23 mouse cellular contexts compared by ENCODE assay signal in the genomic region with DNA sequence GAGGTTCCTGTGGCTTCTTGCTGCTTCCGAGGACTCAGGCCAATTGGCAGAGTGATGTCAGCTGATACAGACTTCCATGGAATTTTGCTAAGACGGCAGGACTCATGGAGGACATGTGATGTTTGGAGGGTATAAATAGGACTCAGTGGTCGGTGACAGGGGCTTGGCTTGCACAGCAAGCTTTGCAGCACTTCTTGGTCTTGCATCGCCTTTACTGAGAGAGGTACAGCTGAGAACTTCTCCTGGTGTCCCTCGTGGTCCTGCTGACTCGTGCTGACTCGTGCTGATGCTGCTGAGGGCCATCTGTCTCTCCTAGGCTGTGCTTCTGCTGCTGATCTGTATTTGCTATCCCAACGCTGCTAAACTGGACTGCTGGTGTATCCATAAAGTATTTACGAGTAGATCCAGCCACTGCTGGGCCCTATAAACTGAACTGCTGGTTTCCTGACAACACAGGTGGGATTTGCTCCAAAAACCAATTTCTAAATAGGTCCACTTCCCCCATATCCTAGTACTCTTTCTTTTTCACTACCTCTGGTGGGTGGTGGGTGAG. TPM values are rescaled to one million over a fixed set of nuclear protein-coding genes. Genes with fewer than 3 reads are reported as not detected.
DNase-seq lines count a peak whose midpoint lies in the region; ATAC-seq and TF ChIP-seq lines count a peak whose summit lies in the region.
"Had no signal": no experiment of that assay in that cellular context is flagged by ENCODE, and none has a peak within 500 bp of the region (broad histone marks: within the 10 kb centered on the region; RNA-seq: fewer than 3 reads in every experiment).

No protein-coding gene starts in this region.

- DNase-seq in cerebellum, adult 2 months, result peak; percentile 12 to 21
- DNase-seq in cerebellum, adult 11 months, result no peak
- peak; percentile 31 for DNase-seq in forelimb bud, embryonic 11.5 days (ENCODE audit: low read depth, low spot score)
- peak; percentile 47 for DNase-seq in skeletal muscle tissue, adult 2 months (ENCODE audit: low read depth, low spot score)
- DNase-seq in adrenal gland, postnatal 36 days, result no peak
- DNase-seq: cerebellum, adult 9-11 months; gastrocnemius, postnatal 14 days; kidney, postnatal 14 days; left cerebral cortex, postnatal 4 days; right cerebral cortex, postnatal 4 days; thymus, adult 18-20 months had no signal

- 11% methylated on average over 9 of the region's 9 CpGs for WGBS in cerebellum, adult 2 months
- WGBS in heart, embryonic 13.5 days, result 48% methylated on average over 9 of the region's 9 CpGs
- WGBS in heart, embryonic 12.5 days, result 51% methylated on average over 9 of the region's 9 CpGs

- no peaks in the 10 kb centered on the region for H3K9me3 ChIP-seq in heart, embryonic 13.5 days
- peaks cover 2% of the 10 kb centered on the region; the same call in 1 of the 2 replicates for H3K9me3 ChIP-seq in heart, embryonic 12.5 days (replicated peaks)
- H3K9me3 ChIP-seq: forebrain, embryonic 15.5 days; hindbrain, embryonic 10.5 days; intestine, embryonic 15.5 days; liver, embryonic 15.5 days; lung, embryonic 15.5 days; neural tube, embryonic 13.5 days; stomach, embryonic 15.5 days had no signal

- H3K4me2 ChIP-seq in heart, embryonic 13.5 days, result peak overlapping the region; percentile 14; the same call in 1 of the 2 replicates
- no peak overlapping the region for H3K4me2 ChIP-seq in heart, embryonic 12.5 days
- H3K4me2 ChIP-seq: forebrain, embryonic 15.5 days; intestine, embryonic 15.5 days; liver, embryonic 15.5 days; lung, embryonic 15.5 days; neural tube, embryonic 13.5 days; stomach, embryonic 15.5 days had no signal

- H3K9ac ChIP-seq in heart, embryonic 13.5 days, result no peak overlapping the region
- H3K9ac ChIP-seq in heart, embryonic 12.5 days, result no peak overlapping the region
- H3K9ac ChIP-seq: forebrain, embryonic 15.5 days; intestine, embryonic 15.5 days; liver, embryonic 15.5 days; lung, embryonic 15.5 days; neural tube, embryonic 13.5 days; stomach, embryonic 15.5 days had no signal

- ATAC-seq in heart, embryonic 13.5 days (ENCODE audit: extremely low read depth, insufficient number of reproducible peaks, low FRiP score, low TSS enrichment), result no peak
- ATAC-seq in heart, embryonic 12.5 days (ENCODE audit: insufficient number of reproducible peaks, low FRiP score), result no peak
- ATAC-seq: forebrain, embryonic 15.5 days; hindbrain, embryonic 16.5 days; intestine, embryonic 15.5 days; midbrain, embryonic 16.5 days had no signal

- no peak overlapping the region for H3K27ac ChIP-seq in cerebellum, adult 2 months (ENCODE audit: insufficient read depth, low read length)
- no peak overlapping the region for H3K27ac ChIP-seq in heart, embryonic 13.5 days (replicated peaks)
- H3K27ac ChIP-seq in heart, embryonic 12.5 days (ENCODE audit: poor library complexity, severe bottlenecking), result no peak overlapping the region
- H3K27ac ChIP-seq: forebrain, embryonic 15.5 days; hindbrain, embryonic 10.5 days; intestine, embryonic 15.5 days; liver, embryonic 15.5 days; lung, embryonic 15.5 days; neural tube, embryonic 13.5 days; stomach, embryonic 15.5 days had no signal

- peaks cover 4% of the 10 kb centered on the region for H3K4me1 ChIP-seq in cerebellum, adult 2 months (ENCODE audit: control insufficient read depth, insufficient read depth, low read length)
- 0 out of 2 replicates have a peak, but pooled peaks cover 4% of the 10 kb centered on the region for H3K4me1 ChIP-seq in heart, embryonic 13.5 days
- no peaks in the 10 kb centered on the region for H3K4me1 ChIP-seq in heart, embryonic 12.5 days (replicated peaks)
- H3K4me1 ChIP-seq: forebrain, embryonic 15.5 days; hindbrain, embryonic 10.5 days; intestine, embryonic 15.5 days; liver, embryonic 15.5 days; lung, embryonic 15.5 days; neural tube, embryonic 13.5 days; stomach, embryonic 15.5 days had no signal

- H3K4me3 ChIP-seq in cerebellum, adult 2 months (replicated peaks; ENCODE audit: insufficient read depth, low read depth, low read length), result no peak overlapping the region
- no peak overlapping the region for H3K4me3 ChIP-seq in heart, embryonic 13.5 days
- no peak overlapping the region for H3K4me3 ChIP-seq in heart, embryonic 12.5 days
- H3K4me3 ChIP-seq: forebrain, embryonic 15.5 days; hindbrain, embryonic 10.5 days; intestine, embryonic 15.5 days; liver, embryonic 15.5 days; lung, embryonic 15.5 days; myocyte; neural tube, embryonic 13.5 days; stomach, embryonic 15.5 days had no signal

- H3K27me3 ChIP-seq in cerebellum, adult 2 months (ENCODE audit: control insufficient read depth, insufficient read depth, low read length), result no peaks in the 10 kb centered on the region
- H3K27me3 ChIP-seq in heart, embryonic 13.5 days (replicated peaks), result no peaks in the 10 kb centered on the region
- no peaks in the 10 kb centered on the region for H3K27me3 ChIP-seq in heart, embryonic 12.5 days (replicated peaks)
- H3K27me3 ChIP-seq: forebrain, embryonic 15.5 days; intestine, embryonic 15.5 days; liver, embryonic 15.5 days; lung, embryonic 15.5 days; neural tube, embryonic 13.5 days; stomach, embryonic 15.5 days had no signal

- no peaks in the 10 kb centered on the region for H3K36me3 ChIP-seq in heart, embryonic 13.5 days
- no peaks in the 10 kb centered on the region for H3K36me3 ChIP-seq in heart, embryonic 12.5 days
- H3K36me3 ChIP-seq: forebrain, embryonic 15.5 days; hindbrain, embryonic 10.5 days; intestine, embryonic 15.5 days; liver, embryonic 15.5 days; lung, embryonic 15.5 days; neural tube, embryonic 13.5 days; stomach, embryonic 15.5 days had no signal

- TF ChIP-seq POLR2A in cerebellum, adult 2 months (IDR thresholded peaks at IDR 0.05; ENCODE audit: borderline replicate concordance, insufficient read depth, low read length), result no peak

- no peak for TF ChIP-seq CTCF in cerebellum, adult 2 months (IDR thresholded peaks at IDR 0.05; ENCODE audit: borderline replicate concordance, insufficient read depth, low read depth, low read length)

RNA-seq across cellular contexts. Expression of a gene that starts 32.1 kb away (rescaled TPM):
- 3.6 and 4.1 TPM in 2 replicates for polyA plus RNA-seq in cerebellum, adult 2 months (2012; rRNA removed)
- 37.2 and 38.4 TPM in 2 replicates for polyA plus RNA-seq in heart, embryonic 13.5 days (2015; fragmentation: Nextera tagmentation; extraction: Ambion mirVana)
- polyA plus RNA-seq in heart, embryonic 12.5 days (2016; fragmentation: Nextera tagmentation; extraction: Ambion mirVana), result 49.4 and 55.8 TPM in 2 replicates
- total RNA-seq in adrenal gland, postnatal 36 days (2021), result 1 to 10 TPM; 3.3 to 4.8 TPM

Comparison
In these comparisons a context has a peak if more than half of its experiments do, and no peak if none do; other contexts are left out.
1. DNase-seq: peak in cerebellum, adult 2 months (2 of 2), forelimb bud, embryonic 11.5 days (single experiment) and skeletal muscle tissue, adult 2 months (single experiment); none in cerebellum, adult 11 months (single experiment) and adrenal gland, postnatal 36 days (0 of 2).